Mouse (Mus musculus): Measurements from ENCODE around the gene Gm42421. TPM values are rescaled to one million over a fixed set of nuclear protein-coding genes. Genes with fewer than 3 reads are reported as not detected.
A peak's percentile ranks its signal among the peaks of the same experiment; 100 is the strongest.

Gene Gm42421
- total and polyA plus RNA-seq, 3 experiments = 0.18 TPM; not detected in 2

DNA sequence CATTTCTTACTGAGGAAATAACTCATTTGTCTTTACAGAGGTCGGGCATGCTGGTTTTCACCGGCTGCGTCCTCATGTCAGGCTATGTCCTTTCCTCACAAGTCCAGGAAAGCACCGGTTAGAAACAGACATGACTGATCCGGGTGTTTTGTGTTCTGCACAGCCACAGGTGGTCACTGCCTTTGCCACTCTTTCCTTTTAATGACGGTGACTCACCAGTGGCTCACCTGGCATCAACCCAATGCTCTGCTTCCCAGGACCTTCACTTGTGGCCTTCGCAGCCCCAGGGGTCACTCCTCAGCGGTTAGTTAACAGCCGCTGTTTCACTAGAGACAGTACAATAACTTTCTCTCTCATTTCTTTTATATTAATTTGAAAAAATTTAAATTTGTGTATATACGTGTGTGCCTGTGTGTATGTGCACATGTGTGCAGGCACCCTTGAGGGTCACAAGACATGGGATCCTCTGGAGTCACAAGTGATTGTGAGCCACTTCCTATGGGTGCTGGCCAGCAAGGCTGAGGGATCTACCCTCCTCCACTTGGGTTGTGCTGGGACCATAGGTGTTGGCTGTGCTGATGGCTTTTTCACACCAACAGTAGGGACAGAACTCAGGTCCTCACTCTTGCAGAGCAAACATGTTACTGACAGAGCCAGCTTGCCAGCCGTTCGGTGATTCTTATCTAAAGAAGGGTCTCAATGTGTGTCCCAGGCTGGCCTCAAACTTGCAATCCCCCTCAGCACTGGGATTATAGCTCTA lies 37.8 kb downstream of the Gm42421 start:
- H3K27me3 ChIP-seq (ENCODE audit: control insufficient read depth, insufficient read depth, low read length) = no peaks in the 10 kb centered on the region
- H3K36me3 ChIP-seq (ENCODE audit: control insufficient read depth, insufficient read depth, low read length) = no peaks in the 10 kb centered on the region
- no peak overlapping the region for H3K27ac ChIP-seq
- intact Hi-C loops (cut with DNase I) = no loop called here
- no peak overlapping the region for H3K4me3 ChIP-seq
- no peak for DNase-seq
- WGBS = 73% methylated on average over 12 of the region's 12 CpGs
- H3K4me1 ChIP-seq (ENCODE audit: control insufficient read depth, insufficient read depth, low read length) = no peaks in the 10 kb centered on the region
- no peak overlapping the region for H3K9ac ChIP-seq (ENCODE audit: low read depth, low read length)
- no peak for TF ChIP-seq CTCF (IDR thresholded peaks at IDR 0.05)
- TF ChIP-seq POLR2A (IDR thresholded peaks at IDR 0.05; ENCODE audit: insufficient read depth, low read depth, low read length) = no peak
- TF ChIP-seq EP300 (IDR thresholded peaks at IDR 0.05; ENCODE audit: insufficient read depth, low read depth, low read length) = no peak
- H3K79me2 ChIP-seq (replicated peaks; ENCODE audit: control insufficient read depth, insufficient read depth, low read length) = no peaks in the 10 kb centered on the region

DNA sequence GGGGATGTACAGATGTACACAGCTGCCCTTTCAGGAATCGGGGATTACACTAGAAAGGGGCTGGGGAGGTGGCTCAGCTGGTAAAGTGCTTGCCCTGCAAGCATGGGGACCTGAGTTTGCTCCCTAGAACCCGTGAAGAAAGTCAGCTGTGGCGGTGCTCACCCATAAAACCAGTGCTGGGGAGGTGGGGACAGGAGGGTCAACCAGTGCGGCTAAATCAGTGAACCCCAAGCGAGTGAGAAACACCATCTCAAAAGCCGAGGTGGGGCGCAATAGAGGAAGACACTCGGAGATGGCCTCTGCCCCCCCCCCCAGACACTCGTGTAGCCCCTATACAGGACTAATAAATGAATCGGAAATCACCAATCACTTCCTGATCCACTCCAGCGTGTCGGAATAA lies 38.7 kb downstream of the Gm42421 start:
- intact Hi-C loops (cut with DNase I) = no loop called here
- no peaks in the 10 kb centered on the region for H3K4me1 ChIP-seq (ENCODE audit: control insufficient read depth, insufficient read depth, low read length)
- 85% methylated on average over 12 of the region's 12 CpGs for WGBS

DNA sequence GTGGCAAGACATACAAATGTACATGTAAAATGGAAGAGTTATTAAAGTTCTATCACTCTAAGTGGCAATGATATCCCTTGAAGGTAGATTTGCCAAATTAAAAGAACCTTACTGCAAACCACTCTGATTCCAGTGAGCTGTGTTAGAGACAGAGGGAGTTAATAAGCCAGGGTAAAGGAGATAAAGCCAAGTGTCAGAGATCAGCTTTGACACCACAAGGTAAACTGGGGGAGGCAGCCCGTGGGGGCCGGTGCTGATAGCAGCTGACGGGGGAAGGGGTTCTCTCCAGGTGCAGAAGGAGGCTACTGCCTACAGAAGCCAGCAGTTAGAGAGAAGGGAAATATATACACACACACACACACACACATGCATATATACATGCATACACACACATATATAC lies 44.7 kb downstream of the Gm42421 start:
- no peak for DNase-seq
- Histone ChIP-seq H3K27ac (no peak overlapping the region), H3K4me1 (ENCODE audit: control insufficient read depth, insufficient read depth, low read length) (no peaks in the 10 kb centered on the region), H3K9ac (ENCODE audit: low read depth, low read length) (no peak overlapping the region), H3K27me3 (ENCODE audit: control insufficient read depth, insufficient read depth, low read length) (no peaks in the 10 kb centered on the region), H3K36me3 (ENCODE audit: control insufficient read depth, insufficient read depth, low read length) (no peaks in the 10 kb centered on the region), H3K79me2 (replicated peaks; ENCODE audit: control insufficient read depth, insufficient read depth, low read length) (no peaks in the 10 kb centered on the region), H3K4me3 (no peak overlapping the region)
- WGBS = 27% methylated on average over 3 of the region's 3 CpGs
- TF ChIP-seq EP300 (IDR thresholded peaks at IDR 0.05; ENCODE audit: insufficient read depth, low read depth, low read length) (no peak), CTCF (IDR thresholded peaks at IDR 0.05) (no peak), POLR2A (IDR thresholded peaks at IDR 0.05; ENCODE audit: insufficient read depth, low read depth, low read length) (no peak)
- intact Hi-C loops (cut with DNase I) = no loop called here

More for the DNA sequence above, 38.7 kb downstream of the Gm42421 start:
- TF ChIP-seq POLR2A (IDR thresholded peaks at IDR 0.05; ENCODE audit: insufficient read depth, low read depth, low read length) = no peak
- no peak for TF ChIP-seq CTCF (IDR thresholded peaks at IDR 0.05)
- TF ChIP-seq EP300 (IDR thresholded peaks at IDR 0.05; ENCODE audit: insufficient read depth, low read depth, low read length) = no peak
- Histone ChIP-seq H3K4me3 (no peak overlapping the region), H3K27ac (no peak overlapping the region), H3K79me2 (replicated peaks; ENCODE audit: control insufficient read depth, insufficient read depth, low read length) (no peaks in the 10 kb centered on the region), H3K9ac (ENCODE audit: low read depth, low read length) (no peak overlapping the region), H3K27me3 (ENCODE audit: control insufficient read depth, insufficient read depth, low read length) (no peaks in the 10 kb centered on the region), H3K36me3 (ENCODE audit: control insufficient read depth, insufficient read depth, low read length) (no peaks in the 10 kb centered on the region)
- no peak for DNase-seq

DNA sequence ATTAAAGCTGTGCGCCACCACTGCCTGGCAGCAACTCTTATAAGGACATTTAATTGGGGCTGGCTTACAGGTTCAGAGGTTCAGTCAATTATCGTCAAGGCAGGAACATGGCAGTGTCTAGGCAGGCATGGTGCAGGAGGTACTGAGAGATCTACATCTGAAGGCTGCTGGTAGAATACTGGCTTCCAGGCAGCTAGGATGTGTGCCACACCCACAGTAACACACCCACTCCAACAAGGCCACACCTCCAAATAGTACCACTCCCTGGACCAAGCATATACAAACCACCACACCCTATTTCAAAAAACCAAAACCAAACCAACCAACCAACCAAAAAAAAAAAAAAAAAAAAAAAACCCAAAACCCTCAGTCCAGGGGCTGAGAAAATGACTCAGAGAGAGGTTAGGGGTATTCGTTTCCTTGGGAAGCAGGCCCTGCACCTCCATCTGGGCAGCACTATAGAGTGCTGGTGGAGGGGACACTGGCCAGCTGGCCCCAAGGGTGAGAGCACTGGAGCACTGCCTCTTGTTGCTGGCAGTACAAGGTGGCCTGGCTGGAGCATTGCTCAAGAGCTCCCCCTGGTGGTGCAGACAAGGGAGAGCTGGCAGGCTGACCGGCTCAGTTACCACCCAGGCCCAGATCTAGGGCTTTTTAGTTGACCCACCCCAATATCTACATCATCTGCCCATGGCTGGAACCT lies 47.1 kb downstream of the Gm42421 start:
- DNase-seq = peak; percentile 60 to 64
- H3K4me1 ChIP-seq (ENCODE audit: control insufficient read depth, insufficient read depth, low read length) = no peaks in the 10 kb centered on the region
- no peak overlapping the region for H3K27ac ChIP-seq
- intact Hi-C loops (cut with DNase I) = loop anchor here (5.0 kb wide), 1 partner anchor 243 kb away; the partner anchor contains the start of gene Usp42
- no peak overlapping the region for H3K9ac ChIP-seq (ENCODE audit: low read depth, low read length)
- 48% methylated on average over 4 of the region's 4 CpGs for WGBS
- H3K36me3 ChIP-seq (ENCODE audit: control insufficient read depth, insufficient read depth, low read length) = no peaks in the 10 kb centered on the region
- no peaks in the 10 kb centered on the region for H3K27me3 ChIP-seq (ENCODE audit: control insufficient read depth, insufficient read depth, low read length)
- no peak overlapping the region for H3K4me3 ChIP-seq
- TF ChIP-seq CTCF (IDR thresholded peaks at IDR 0.05) (peak; percentile 91), POLR2A (IDR thresholded peaks at IDR 0.05; ENCODE audit: insufficient read depth, low read depth, low read length) (no peak), EP300 (IDR thresholded peaks at IDR 0.05; ENCODE audit: insufficient read depth, low read depth, low read length) (0 out of 2 replicates have a peak, but pooled peaks have one; percentile 23)
- no peaks in the 10 kb centered on the region for H3K79me2 ChIP-seq (replicated peaks; ENCODE audit: control insufficient read depth, insufficient read depth, low read length)

DNA sequence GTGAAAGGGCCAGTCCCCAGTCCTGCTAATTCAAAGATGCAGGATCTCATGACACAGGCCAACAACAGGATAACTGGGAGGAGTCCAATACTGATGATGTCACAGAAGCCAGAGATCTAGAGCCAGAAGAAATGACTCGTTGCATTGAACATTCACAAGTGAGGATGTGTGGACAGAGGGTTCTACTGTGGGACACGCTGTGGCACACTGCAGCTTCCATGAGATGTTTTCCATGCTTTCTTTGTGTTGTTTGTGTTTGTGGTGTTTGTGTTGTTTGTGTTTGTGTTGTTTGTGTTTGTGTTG lies 47.6 kb downstream of the Gm42421 start:
- Histone ChIP-seq H3K27ac (no peak overlapping the region), H3K27me3 (ENCODE audit: control insufficient read depth, insufficient read depth, low read length) (no peaks in the 10 kb centered on the region), H3K36me3 (ENCODE audit: control insufficient read depth, insufficient read depth, low read length) (no peaks in the 10 kb centered on the region), H3K79me2 (replicated peaks; ENCODE audit: control insufficient read depth, insufficient read depth, low read length) (no peaks in the 10 kb centered on the region), H3K4me3 (no peak overlapping the region), H3K9ac (ENCODE audit: low read depth, low read length) (no peak overlapping the region), H3K4me1 (ENCODE audit: control insufficient read depth, insufficient read depth, low read length) (no peaks in the 10 kb centered on the region)
- DNase-seq = no peak
- intact Hi-C loops (cut with DNase I) = loop anchor here (5.0 kb wide), 1 partner anchor 243 kb away; the partner anchor contains the start of gene Usp42
- 21% methylated on average over 2 of the region's 2 CpGs for WGBS
- TF ChIP-seq CTCF (IDR thresholded peaks at IDR 0.05) = no peak; the same call in 1 of the 2 replicates
- no peak for TF ChIP-seq POLR2A (IDR thresholded peaks at IDR 0.05; ENCODE audit: insufficient read depth, low read depth, low read length)
- TF ChIP-seq EP300 (IDR thresholded peaks at IDR 0.05; ENCODE audit: insufficient read depth, low read depth, low read length) = no peak

DNA sequence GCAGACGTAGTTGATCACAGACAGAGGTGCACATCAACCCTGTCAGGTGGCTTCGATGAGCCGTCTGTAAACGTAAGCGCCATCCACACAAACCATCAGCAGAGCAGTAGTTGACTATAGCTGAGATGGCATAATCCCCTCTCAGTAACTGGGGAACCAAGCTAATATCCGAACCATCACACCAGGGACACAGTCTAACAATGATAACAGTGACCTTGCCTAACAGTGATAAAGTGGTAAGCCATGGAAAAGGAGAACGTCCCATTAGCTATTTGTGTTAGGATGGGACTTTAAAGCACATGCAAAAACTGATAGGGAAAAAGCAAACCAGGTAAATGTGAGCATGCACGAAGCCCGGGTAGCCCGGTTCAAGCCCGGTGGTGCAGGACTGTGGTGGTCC lies 48.3 kb downstream of the Gm42421 start:
- DNase-seq = no peak
- TF ChIP-seq CTCF (IDR thresholded peaks at IDR 0.05) (no peak), POLR2A (IDR thresholded peaks at IDR 0.05; ENCODE audit: insufficient read depth, low read depth, low read length) (no peak), EP300 (IDR thresholded peaks at IDR 0.05; ENCODE audit: insufficient read depth, low read depth, low read length) (no peak)
- Histone ChIP-seq H3K4me1 (ENCODE audit: control insufficient read depth, insufficient read depth, low read length) (no peaks in the 10 kb centered on the region), H3K27ac (no peak overlapping the region), H3K9ac (ENCODE audit: low read depth, low read length) (no peak overlapping the region), H3K36me3 (ENCODE audit: control insufficient read depth, insufficient read depth, low read length) (no peaks in the 10 kb centered on the region), H3K79me2 (replicated peaks; ENCODE audit: control insufficient read depth, insufficient read depth, low read length) (no peaks in the 10 kb centered on the region), H3K4me3 (no peak overlapping the region), H3K27me3 (ENCODE audit: control insufficient read depth, insufficient read depth, low read length) (no peaks in the 10 kb centered on the region)
- intact Hi-C loops (cut with DNase I) = loop anchor here (5.0 kb wide), 1 partner anchor 244 kb away; the partner anchor contains the start of gene Usp42
- 84% methylated on average over 11 of the region's 11 CpGs for WGBS

Data from heart, adult 2 months (tissue).